Mouse (Mus musculus): ENCODE measurements around the gene Lin7a.

GRCm38 (mm10) chr10:107249056-107249455 lies 22.4 kb upstream of the Lin7a start:
- TF ChIP-seq CTCF (IDR thresholded peaks at IDR 0.05; ENCODE audit: low read depth) = no peak
- no peak for TF ChIP-seq EP300 (IDR thresholded peaks at IDR 0.05; ENCODE audit: low read depth)

Measured in liver, postnatal 0 days (tissue).